Mouse (Mus musculus) hindbrain, embryonic 13.5 days (tissue): ENCODE measurements around the gene Cd101. TPM values are rescaled to one million over a fixed set of nuclear protein-coding genes. Genes with fewer than 3 reads are reported as not detected.

Experiments used
- ATAC-seq: fragments of 200-750 bp; cut with Nextera tagmentation; 2 replicates; pipeline ENCODE4 v1.8.0; 2017; ENCODE audit warnings: moderate TSS enrichment; ENCODE audit not compliant: low FRiP score
- H3K27ac ChIP-seq: fragments of 300-500 bp; sonication (generic); 2 replicates; pipeline ENCODE4 v1.5.1; 2015; ENCODE audit warnings: inconsistent platforms, mild to moderate bottlenecking, moderate library complexity
- H3K27me3 ChIP-seq: fragments of 300-500 bp; sonication (generic); 2 replicates; pipeline ENCODE4 v1.6.1; 2015; ENCODE audit warnings: mild to moderate bottlenecking, inconsistent platforms
- H3K36me3 ChIP-seq: fragments of 300-500 bp; sonication (generic); 2 replicates; pipeline ENCODE4 v1.6.1; 2015; ENCODE audit warnings: mild to moderate bottlenecking, inconsistent platforms
- H3K4me1 ChIP-seq: fragments of 300-500 bp; sonication (generic); replicated peaks from 2 replicates; pipeline ENCODE4 v1.6.1; 2015; ENCODE audit warnings: inconsistent platforms
- H3K4me2 ChIP-seq: fragments of 300-500 bp; sonication (generic); 2 replicates; pipeline ENCODE4 v1.6.1; 2015; ENCODE audit warnings: inconsistent platforms, mild to moderate bottlenecking, moderate library complexity
- H3K4me3 ChIP-seq: fragments of 300-500 bp; sonication (generic); 2 replicates; pipeline ENCODE4 v1.5.1; 2015; ENCODE audit warnings: mild to moderate bottlenecking, inconsistent platforms
- H3K9ac ChIP-seq: fragments of 300-500 bp; sonication (generic); 2 replicates; pipeline ENCODE4 v1.6.1; 2015; ENCODE audit warnings: mild to moderate bottlenecking, inconsistent platforms
- H3K9me3 ChIP-seq: fragments of 300-500 bp; sonication (generic); 2 replicates; pipeline ENCODE4 v1.6.1; 2016; ENCODE audit warnings: inconsistent platforms
- WGBS: fragments of 180-500 bp; shearing (Covaris S2); methylation state at CpG from one replicate; pipeline ENCODE4 v1.1.7; 2015; 5-methylcytosine and 5-hydroxymethylcytosine counted together
- polyA plus RNA-seq: library from polyadenylated mRNA; unstranded; fragments of >200 nt; fragmentation: Nextera tagmentation; extraction: Ambion mirVana; gene quantifications from 2 replicates; pipeline ENCODE4 v1.2.1, GENCODE M21; 2015

Cd101 gene
- polyA plus RNA-seq, 1 experiment from 2014 or later = not detected

- Histone ChIP-seq H3K4me3 (no peak overlapping the region), H3K27ac (no peak overlapping the region), H3K4me1 (peaks cover 40% of the 10 kb centered on the region), H3K4me2 (no peak overlapping the region), H3K9ac (no peak overlapping the region), H3K27me3 (no peaks in the 10 kb centered on the region), H3K9me3 (no peaks in the 10 kb centered on the region), H3K36me3 (no peaks in the 10 kb centered on the region)
- no peak for ATAC-seq
- whole genome bisulfite sequencing = 56% methylated on average over 15 of the region's 15 CpGs
Observed at GRCm38 (mm10) chr3:100993718-100994117, 35.6 kb downstream of the Cd101 start.

GRCm38 (mm10) chr3:100993158-100993557 lies 36.2 kb downstream of the Cd101 start:
- Histone ChIP-seq H3K27me3 (no peaks in the 10 kb centered on the region), H3K4me1 (peaks cover 40% of the 10 kb centered on the region), H3K9ac (no peak overlapping the region), H3K4me3 (no peak overlapping the region), H3K27ac (no peak overlapping the region), H3K4me2 (no peak overlapping the region), H3K9me3 (no peaks in the 10 kb centered on the region), H3K36me3 (no peaks in the 10 kb centered on the region)
- ATAC-seq = no peak
- 70% methylated on average over 7 of the region's 7 CpGs for WGBS

GRCm38 (mm10) chr3:100990231-100990630 lies 39.1 kb downstream of the Cd101 start:
- WGBS = 33% methylated on average over 1 of the region's 1 CpGs
- ATAC-seq = no peak
- Histone ChIP-seq H3K36me3 (no peaks in the 10 kb centered on the region), H3K27ac (no peak overlapping the region), H3K9me3 (no peaks in the 10 kb centered on the region), H3K4me1 (peaks cover 33% of the 10 kb centered on the region), H3K4me3 (no peak overlapping the region), H3K27me3 (no peaks in the 10 kb centered on the region), H3K4me2 (no peak overlapping the region), H3K9ac (no peak overlapping the region)

- 0 out of 2 replicates have a peak overlapping the region, but pooled peaks have one; percentile 3 for H3K4me2 ChIP-seq
- H3K4me1 ChIP-seq = peaks cover 34% of the 10 kb centered on the region
- no peak overlapping the region for H3K4me3 ChIP-seq
- H3K36me3 ChIP-seq = no peaks in the 10 kb centered on the region
- H3K9ac ChIP-seq = no peak overlapping the region
- no peaks in the 10 kb centered on the region for H3K9me3 ChIP-seq
- ATAC-seq = 0 out of 2 replicates have a peak, but pooled peaks have one; percentile 29
- WGBS = 25% methylated on average over 12 of the region's 12 CpGs
- H3K27me3 ChIP-seq = no peaks in the 10 kb centered on the region
- no peak overlapping the region for H3K27ac ChIP-seq
Observed at GRCm38 (mm10) chr3:100989417-100989816, 39.9 kb downstream of the Cd101 start.

DNA sequence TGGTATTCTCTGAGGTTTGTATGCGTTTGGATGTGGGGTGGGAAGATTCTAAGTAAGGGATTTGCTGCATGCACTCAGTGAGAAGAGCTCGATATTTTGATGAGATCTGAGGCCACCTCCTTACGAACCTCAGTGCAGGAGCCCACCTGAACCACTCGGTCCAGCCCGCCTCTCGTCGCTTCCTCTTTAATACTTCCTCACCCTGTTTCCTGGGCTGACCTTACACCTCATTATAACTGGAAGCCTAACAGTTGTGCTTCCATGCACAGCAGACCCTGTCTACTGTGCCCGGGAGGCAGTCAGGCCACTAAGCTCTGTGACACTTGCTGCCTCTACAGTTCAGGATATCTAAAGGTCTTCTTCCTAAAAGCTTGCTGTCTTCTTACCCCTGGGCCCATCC lies 50.1 kb downstream of the Cd101 start:
- no peak overlapping the region for H3K9ac ChIP-seq
- WGBS = 82% methylated on average over 8 of the region's 8 CpGs
- no peak overlapping the region for H3K4me2 ChIP-seq
- no peaks in the 10 kb centered on the region for H3K27me3 ChIP-seq
- peaks cover 8% of the 10 kb centered on the region for H3K4me1 ChIP-seq
- H3K4me3 ChIP-seq = no peak overlapping the region
- H3K36me3 ChIP-seq = no peaks in the 10 kb centered on the region
- ATAC-seq = no peak
- no peak overlapping the region for H3K27ac ChIP-seq
- no peaks in the 10 kb centered on the region for H3K9me3 ChIP-seq

- no peak overlapping the region for H3K9ac ChIP-seq
- WGBS = 8% methylated on average over 1 of the region's 1 CpGs
- no peak overlapping the region for H3K4me3 ChIP-seq
Observed at GRCm38 (mm10) chr3:100973906-100974305, 55.5 kb downstream of the Cd101 start.

DNA sequence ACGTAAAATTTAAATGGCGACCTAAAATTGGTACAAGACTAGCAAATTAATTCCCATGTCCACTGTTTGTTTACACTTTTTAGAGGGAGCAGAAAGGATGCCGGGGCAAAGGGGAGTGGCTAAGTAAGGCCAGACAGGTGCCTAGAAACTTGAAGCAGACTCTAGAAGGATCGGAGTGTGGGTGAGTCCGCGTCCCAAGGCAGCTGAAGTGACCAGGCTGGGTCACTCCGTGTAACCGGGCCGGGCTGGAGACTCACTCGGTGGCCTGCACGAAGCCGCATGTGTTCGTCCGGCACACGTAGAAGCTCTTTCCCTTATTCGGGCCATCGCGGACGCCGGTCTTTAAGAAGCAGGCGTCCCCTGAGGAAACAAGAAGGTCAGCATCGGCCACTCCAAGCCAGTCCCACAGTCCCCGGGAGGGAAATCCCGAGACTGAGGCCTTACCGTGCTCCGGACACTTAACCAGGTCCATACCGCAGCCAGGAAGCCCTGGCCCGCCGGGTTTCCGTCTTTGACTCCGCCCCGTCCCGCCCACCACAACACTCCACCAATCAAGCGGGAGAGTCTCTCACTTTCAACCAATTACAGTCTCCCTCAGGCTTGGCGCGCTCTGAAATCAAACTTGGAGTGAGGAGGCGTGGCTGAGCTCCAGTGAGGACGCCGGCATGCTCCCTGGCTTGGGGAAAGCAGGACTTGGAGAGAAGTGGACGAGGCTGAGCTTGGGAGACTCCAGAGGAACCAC lies 60.0 kb downstream of the Cd101 start, which contains the start of gene Ttf2:
Ttf2 (minus strand) TSS at position 488 of the 742 bp plus-strand sequence.
- no peaks in the 10 kb centered on the region for H3K9me3 ChIP-seq
- ATAC-seq = peak; percentile 99
- H3K4me1 ChIP-seq = peaks cover 10% of the 10 kb centered on the region
- no peak within 1 kb of the TSS for H3K27ac ChIP-seq
- H3K27me3 ChIP-seq = no peaks in the 10 kb centered on the region
- peak within 1 kb of the TSS; percentile 80 for H3K9ac ChIP-seq
- WGBS = under 1% methylated on average over 40 of the region's 40 CpGs
- no peaks in the 10 kb centered on the region for H3K36me3 ChIP-seq
- peak within 1 kb of the TSS; percentile 67 for H3K4me3 ChIP-seq
- H3K4me2 ChIP-seq = peak within 1 kb of the TSS; percentile 85

More at GRCm38 (mm10) chr3:100973906-100974305, 55.5 kb downstream of the Cd101 start:
- H3K27ac ChIP-seq = no peak overlapping the region
- no peak for ATAC-seq
- peaks cover 7% of the 10 kb centered on the region for H3K4me1 ChIP-seq
- H3K9me3 ChIP-seq = no peaks in the 10 kb centered on the region
- no peaks in the 10 kb centered on the region for H3K27me3 ChIP-seq
- no peak overlapping the region for H3K4me2 ChIP-seq
- H3K36me3 ChIP-seq = no peaks in the 10 kb centered on the region

DNA sequence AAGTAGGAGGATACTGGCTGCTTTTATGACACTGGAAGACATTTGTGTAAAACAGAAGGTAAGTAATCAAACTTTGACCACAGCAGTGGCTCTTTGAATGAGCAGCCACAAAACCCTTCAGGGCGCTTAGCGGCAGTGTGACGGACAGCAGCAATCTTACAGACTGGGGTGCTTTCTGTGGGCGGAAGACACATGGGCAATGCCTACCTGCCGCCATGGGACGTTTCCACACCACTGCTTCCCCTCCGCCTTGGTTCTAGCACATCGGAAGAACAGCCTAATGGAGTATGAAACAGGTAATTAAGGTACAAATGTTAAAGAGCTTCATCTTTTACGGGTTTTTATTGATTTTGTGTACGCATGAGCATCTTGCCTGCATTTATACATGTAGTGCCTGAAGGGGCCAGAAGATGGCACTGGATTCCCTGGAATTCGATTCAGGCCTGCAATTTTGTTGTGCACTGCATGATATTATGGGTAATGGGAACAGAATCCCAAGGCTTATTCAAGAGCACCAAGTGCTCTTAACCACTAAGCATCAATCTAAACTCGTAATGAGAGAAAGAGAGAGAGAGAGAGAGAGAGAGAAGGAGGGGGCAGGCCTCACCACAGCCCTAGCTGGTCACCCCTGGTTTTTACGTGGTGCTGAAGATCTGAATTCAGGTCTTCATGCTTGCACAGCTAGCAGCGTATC lies 65.4 kb downstream of the Cd101 start:
- Histone ChIP-seq H3K4me3 (no peak overlapping the region), H3K4me2 (no peak overlapping the region), H3K4me1 (peaks cover 3% of the 10 kb centered on the region), H3K27me3 (no peaks in the 10 kb centered on the region), H3K9ac (no peak overlapping the region), H3K36me3 (peaks cover 30% of the 10 kb centered on the region), H3K9me3 (no peaks in the 10 kb centered on the region), H3K27ac (no peak overlapping the region)
- peak; percentile 39; the same call in 1 of the 2 replicates for ATAC-seq
- 81% methylated on average over 14 of the region's 14 CpGs for WGBS

DNA sequence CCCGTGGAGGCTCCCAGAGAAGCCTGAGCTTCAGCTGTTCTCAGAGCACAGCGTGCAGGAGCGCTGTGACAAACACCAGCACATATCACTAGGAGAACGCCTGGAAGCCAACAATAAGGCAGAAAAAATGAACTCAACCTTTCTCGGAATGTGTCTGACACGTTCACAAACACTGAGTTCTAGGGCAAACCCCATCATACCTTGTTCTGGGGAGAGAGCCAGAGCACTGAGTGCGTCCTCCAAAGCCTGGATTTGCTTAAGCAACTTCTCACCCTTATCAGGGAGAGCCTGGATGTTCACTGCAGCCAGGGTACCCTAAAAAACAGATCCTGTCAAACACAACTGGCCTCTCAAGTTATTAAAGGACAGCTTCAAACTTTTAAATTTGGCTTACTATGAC lies 67.9 kb downstream of the Cd101 start:
- no peak for ATAC-seq
- WGBS = 93% methylated on average over 7 of the region's 7 CpGs
- H3K27me3 ChIP-seq = no peaks in the 10 kb centered on the region
- H3K27ac ChIP-seq = no peak overlapping the region
- H3K4me2 ChIP-seq = no peak overlapping the region
- H3K9me3 ChIP-seq = no peaks in the 10 kb centered on the region
- H3K4me3 ChIP-seq = no peak overlapping the region
- 0 out of 2 replicates have a peak overlapping the region, but pooled peaks have one; percentile 13 for H3K9ac ChIP-seq
- peaks cover 49% of the 10 kb centered on the region for H3K36me3 ChIP-seq
- no peaks in the 10 kb centered on the region for H3K4me1 ChIP-seq

DNA sequence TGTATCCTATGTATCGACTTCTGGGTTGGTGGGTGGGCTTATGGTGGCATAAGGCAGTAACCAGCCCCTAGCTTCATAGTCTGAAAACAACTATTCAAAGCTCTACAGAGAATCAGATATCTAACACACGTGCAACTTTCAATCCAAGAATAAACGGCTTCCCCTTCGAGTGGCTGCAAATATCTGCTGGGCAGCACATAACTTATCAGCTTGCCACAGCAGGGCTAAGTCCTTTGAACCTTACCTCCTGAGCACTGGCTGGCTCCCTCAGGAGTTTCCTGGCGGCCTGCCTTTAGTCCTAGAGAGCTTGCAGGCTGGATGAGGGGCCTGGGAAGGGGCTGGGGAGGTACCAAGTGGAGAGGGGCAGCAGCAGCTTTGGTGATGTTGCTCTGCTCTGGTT lies 68.3 kb downstream of the Cd101 start:
- H3K9ac ChIP-seq = 0 out of 2 replicates have a peak overlapping the region, but pooled peaks have one; percentile 13
- H3K27me3 ChIP-seq = no peaks in the 10 kb centered on the region
- 92% methylated on average over 5 of the region's 5 CpGs for WGBS
- no peaks in the 10 kb centered on the region for H3K4me1 ChIP-seq
- no peak overlapping the region for H3K4me2 ChIP-seq
- ATAC-seq = no peak
- H3K9me3 ChIP-seq = no peaks in the 10 kb centered on the region
- peaks cover 49% of the 10 kb centered on the region for H3K36me3 ChIP-seq
- H3K27ac ChIP-seq = no peak overlapping the region
- no peak overlapping the region for H3K4me3 ChIP-seq

DNA sequence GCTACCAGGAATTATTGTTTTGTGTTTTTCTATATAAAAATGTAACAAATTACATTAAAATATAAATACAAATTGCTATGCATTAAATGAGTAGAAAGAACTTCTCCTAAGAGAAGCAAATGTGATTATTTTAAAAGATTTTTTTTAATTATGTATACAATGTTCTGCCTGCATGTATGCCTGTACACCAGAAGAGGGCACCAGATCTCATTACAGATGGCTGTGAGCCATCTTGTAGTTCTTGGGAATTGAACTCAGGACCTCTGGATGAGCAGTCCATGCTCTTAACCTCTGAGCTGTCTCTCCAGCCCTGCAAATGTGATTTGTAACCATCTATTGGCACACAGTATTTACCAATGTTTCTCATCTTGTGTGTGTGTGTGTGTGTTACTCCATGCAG lies 74.7 kb downstream of the Cd101 start:
- Histone ChIP-seq H3K36me3 (peaks cover 42% of the 10 kb centered on the region), H3K9me3 (no peaks in the 10 kb centered on the region), H3K9ac (no peak overlapping the region), H3K27ac (no peak overlapping the region), H3K27me3 (no peaks in the 10 kb centered on the region), H3K4me3 (no peak overlapping the region), H3K4me2 (no peak overlapping the region), H3K4me1 (no peaks in the 10 kb centered on the region)
- ATAC-seq = no peak

- WGBS = 92% methylated on average over 4 of the region's 4 CpGs
- no peak overlapping the region for H3K4me3 ChIP-seq
Observed at GRCm38 (mm10) chr3:100951531-100951930, 77.8 kb downstream of the Cd101 start.

More at GRCm38 (mm10) chr3:100951531-100951930, 77.8 kb downstream of the Cd101 start:
- ATAC-seq = no peak
- Histone ChIP-seq H3K27ac (no peak overlapping the region), H3K9ac (no peak overlapping the region), H3K27me3 (no peaks in the 10 kb centered on the region), H3K36me3 (peaks cover 36% of the 10 kb centered on the region), H3K4me2 (no peak overlapping the region), H3K9me3 (no peaks in the 10 kb centered on the region), H3K4me1 (no peaks in the 10 kb centered on the region)
